Mouse (Mus musculus) kidney, postnatal 14 days (tissue): Measurements from ENCODE around the gene Pla2g16.

Experiments
- DNase-seq: peaks from one replicate; pipeline ENCODE4 v3.0.0; 2022; ENCODE audit warnings: mixed read lengths

The Pla2g16 gene

DNA sequence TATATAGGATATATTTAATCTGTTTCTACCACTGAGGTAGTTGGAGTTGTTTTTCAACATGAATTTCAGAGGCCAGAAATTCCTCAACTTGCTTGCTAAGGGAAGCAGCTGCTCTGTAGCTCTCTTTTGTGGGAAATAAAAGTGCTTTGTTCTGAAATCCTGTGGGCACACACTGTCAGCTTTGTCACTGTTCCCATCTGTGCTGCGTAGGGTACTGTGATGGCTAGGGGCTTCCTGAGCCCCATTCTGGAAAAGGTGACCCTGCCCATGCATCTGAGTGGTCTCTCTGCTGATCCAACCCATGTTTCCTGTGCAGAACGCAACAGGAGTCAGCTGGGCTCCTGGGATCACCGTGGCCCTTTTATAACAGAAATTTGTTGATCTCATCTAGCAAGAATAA, 9.6 kb downstream of the Pla2g16 start:
- DNase-seq: no peak

DNA sequence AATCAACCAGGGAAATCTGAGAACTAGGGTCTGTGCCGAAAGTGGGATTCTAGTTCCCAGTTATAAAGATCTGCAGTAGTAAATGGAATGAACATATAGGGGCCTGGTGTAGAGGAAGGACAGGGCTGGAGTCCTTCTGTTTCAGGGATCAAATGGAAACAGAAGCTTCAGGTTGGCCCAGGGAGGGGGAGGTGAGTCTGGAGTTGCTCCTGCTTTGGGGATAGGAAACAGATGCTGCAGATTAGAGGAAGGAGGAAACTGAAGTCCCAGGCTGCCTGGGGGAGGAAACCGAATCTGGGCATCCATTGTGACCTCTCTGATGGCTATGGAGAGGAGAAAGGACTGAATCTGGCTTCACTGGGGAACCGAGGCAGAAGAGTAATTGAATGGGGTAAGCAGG, 11.1 kb downstream of the Pla2g16 start:
- DNase-seq: peak; percentile 17

- DNase-seq: no peak
These were observed 12.4 kb downstream of the Pla2g16 start for GRCm38 (mm10) chr19:7569650-7570049.

DNA sequence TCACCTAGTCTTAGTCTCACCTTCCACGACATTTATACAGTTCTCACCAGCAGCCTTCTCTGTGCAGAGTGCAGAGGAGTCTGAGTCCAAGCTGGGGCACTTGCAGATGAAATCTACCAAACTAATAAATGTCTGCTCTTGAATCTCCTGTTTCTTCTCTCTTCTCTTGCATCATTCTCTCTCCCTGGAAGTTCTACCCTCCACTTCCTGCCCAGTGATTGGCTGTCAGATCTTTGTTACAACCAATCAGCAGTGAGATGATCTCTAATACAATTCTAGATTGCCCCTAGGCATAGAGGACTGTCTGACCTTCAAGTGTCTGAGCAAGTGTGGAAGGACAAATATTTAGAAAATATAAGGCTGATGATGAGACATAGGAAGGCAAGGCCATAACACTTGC, 18.9 kb downstream of the Pla2g16 start:
- DNase-seq: no peak

DNA sequence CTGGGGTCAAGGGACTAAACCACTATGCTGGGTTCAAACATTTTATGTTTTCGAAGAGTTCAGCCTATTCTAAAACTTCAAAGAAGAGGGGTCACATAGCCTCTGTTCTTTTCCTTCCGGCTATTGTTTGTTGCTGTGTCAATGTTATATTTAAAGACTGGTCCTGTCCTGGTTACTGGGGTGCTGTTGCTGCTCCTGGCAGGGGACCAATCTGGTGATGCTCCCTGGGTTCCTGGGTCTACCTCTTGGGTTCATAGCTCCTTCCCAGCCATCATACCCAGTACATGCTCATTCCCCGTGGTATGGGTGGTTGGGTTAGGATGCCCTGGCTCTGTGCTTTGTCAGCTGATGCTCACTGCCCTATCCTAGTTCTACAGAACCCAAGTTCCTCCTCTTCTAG, 20.5 kb downstream of the Pla2g16 start:
- no peak for DNase-seq

- no peak for DNase-seq
These were observed 23.8 kb downstream of the Pla2g16 start for GRCm38 (mm10) chr19:7581042-7581441.

- peak; percentile 29 for DNase-seq
These were observed 25.8 kb downstream of the Pla2g16 start for GRCm38 (mm10) chr19:7583101-7583500.

GRCm38 (mm10) chr19:7583599-7583998, 26.3 kb downstream of the Pla2g16 start:
- no peak for DNase-seq

- DNase-seq: no peak
These were observed 28.0 kb downstream of the Pla2g16 start for GRCm38 (mm10) chr19:7585279-7585678.

GRCm38 (mm10) chr19:7585764-7586163, 28.5 kb downstream of the Pla2g16 start:
- DNase-seq: no peak

DNA sequence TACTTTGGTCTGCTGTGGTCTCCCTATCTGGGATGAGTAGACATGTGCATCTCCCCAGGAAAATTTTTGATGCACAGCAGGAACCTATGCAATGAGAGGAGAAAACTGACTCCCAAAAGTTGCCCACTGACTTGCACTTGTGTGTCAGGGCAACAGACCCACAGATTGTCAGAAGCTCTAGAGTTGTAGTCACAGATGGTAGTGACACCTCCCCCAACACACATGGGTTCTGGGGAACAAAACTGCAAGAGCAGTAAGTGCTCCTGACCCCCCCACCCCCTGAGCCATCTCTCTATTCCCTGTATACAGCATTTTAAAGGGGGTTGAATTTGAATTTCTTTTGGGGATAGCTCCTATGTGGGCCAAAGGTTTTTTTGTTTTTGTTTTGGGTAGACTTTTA, 33.5 kb downstream of the Pla2g16 start:
- no peak for DNase-seq

GRCm38 (mm10) chr19:7592018-7592417, 34.8 kb downstream of the Pla2g16 start:
- DNase-seq: peak; percentile 51

DNA sequence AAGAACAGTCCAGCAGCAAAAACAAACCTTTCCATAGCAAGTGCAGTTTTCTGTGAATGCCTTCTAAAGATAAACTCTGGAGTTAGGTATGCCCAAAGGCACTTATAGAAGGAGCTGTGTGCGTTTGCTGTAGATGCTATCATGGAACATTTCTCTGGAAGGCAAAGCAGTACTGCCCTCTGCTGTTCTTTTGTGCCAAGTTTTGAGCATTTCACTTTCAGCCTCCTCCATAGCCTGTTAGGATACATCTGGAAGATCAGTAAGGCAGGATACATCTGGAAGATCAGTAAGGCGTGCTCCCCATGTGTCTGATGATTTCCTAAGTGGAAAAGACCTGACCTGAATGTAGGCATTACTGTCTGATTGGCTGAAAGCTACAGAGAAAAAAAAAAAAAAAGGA, 38.3 kb downstream of the Pla2g16 start:
- DNase-seq: peak; percentile 60

DNA sequence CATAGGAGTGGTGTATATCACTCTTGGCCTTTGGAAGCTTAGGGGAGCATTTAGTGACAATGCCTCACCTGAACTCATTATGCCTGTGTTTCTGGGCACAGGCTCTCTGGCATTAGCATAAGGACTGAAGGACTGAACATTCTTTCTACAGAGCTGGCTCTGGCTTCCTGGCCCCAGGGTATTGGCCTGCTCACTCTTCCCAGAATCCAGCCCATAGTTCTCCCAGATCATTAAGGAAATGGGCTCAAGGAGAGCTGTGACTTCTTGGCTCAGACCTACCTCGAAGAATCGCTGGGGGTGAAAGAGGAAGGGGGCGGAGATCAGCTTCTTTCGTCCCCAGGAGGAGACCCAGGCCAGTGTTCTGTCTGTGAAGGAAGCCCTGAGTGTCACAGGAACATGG, 41.2 kb downstream of the Pla2g16 start:
- DNase-seq: peak; percentile 38

DNA sequence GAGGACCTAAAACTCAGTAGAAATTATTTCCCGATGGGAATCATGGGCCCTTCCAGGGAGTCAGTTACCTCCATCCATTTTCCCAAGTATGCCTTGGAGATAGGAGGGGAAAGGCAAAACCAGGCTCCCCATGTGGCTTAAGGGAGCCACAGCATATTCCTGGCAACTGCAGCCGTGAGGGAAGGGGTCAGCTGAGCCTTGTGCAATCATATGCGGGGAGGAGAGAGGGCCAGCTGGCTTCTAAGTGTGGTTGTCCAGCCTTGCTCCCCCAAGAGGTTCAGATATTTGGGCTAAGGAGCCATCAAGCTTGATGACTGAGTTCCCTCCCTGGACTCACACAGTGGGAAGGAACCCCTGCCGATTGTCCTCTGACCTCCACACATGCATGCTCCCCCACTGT, 44.3 kb downstream of the Pla2g16 start:
- DNase-seq: no peak

- no peak for DNase-seq
These were observed 46.8 kb downstream of the Pla2g16 start for GRCm38 (mm10) chr19:7604107-7604506.

DNA sequence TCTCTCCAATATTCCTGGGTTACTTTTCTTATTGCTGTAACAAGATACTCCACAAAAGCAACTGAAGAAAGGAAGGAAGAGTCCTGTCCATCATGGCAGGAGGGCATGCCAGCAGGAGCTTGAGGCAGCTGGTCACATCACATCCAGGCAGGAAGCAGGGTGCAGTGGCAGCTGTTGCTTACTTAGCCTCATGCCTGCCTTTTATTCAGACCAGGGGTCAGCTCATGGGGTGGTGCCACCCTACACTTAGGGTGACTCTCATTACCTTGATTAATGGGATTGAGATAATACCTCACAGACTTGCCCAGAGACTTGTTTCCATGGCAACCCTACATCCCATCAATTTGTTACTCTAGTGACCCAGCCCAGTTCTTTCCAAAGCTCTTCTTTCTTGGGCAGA, 47.8 kb downstream of the Pla2g16 start:
- DNase-seq: no peak

- DNase-seq: peak; percentile 91
These were observed 48.9 kb downstream of the Pla2g16 start for GRCm38 (mm10) chr19:7605930-7606783.

- peak; percentile 30 for DNase-seq
These were observed 49.8 kb downstream of the Pla2g16 start, which contains the start of gene Lgals12 for GRCm38 (mm10) chr19:7606801-7607689. Lgals12 (minus strand) TSS chr19:7607193.

GRCm38 (mm10) chr19:7607690-7608201, 50.5 kb downstream of the Pla2g16 start:
- no peak for DNase-seq

DNA sequence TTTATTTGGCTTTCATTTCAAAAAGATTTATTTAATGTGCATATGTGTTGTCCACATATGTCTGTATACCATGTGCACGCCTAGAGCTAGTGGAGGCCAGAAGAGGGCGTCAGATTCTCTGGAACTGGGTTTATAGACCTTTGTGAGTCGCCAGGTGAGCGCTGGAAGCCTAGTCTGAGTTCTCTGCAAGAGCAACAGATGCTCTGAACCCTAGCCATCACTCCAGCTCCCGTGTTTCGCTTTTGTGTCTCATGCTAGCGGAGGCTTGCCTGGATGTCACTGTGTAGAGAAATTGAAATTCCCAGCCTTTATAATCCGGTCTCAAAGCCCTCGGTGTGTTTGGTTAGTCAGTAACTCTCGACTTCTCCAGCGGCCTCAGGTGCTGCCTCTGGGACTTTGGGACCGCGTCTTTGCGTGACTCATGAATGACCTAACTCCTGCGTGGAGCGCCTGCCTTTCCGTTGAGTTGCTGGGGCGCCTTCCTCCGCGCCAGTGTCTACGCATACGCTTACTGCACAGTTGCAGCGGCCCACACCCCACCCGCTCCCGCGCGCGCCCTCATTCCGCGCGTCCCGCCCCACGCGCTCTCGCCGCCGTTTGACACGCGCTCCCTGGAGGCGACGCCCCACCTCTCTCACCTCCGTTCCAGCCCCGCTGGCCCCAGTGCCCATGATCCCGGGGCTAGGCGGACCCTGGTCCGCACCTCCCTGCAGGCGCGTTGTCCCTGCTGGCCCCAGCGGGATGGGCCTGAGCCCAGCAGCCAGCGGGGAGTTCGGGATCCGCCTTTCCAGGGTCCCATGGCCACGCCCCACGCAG, 54.9 kb downstream of the Pla2g16 start, which contains the start of gene Hrasls5:
TSS of gene Hrasls5 (plus strand) at position 600 of the 816 bp plus-strand sequence.
- peak; percentile 31 for DNase-seq

DNA sequence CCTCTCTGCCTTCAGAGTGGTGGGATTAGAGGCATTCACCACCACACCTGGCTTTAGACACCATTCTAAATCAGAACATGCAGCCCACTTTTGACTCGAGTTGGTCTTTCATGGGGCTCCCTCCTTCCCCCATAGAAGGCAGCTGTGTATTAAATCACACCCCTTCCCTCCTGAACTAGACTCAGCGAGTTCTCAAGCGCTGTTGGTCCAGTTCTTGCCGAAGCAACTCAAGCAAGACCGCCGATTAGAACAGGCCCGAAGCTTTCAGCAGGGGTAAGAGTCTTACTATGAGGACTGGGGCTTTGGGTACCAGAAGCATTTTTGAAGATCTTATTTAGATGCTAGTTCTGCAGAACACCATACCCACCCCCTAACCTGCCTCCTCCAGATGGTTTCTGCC, 55.9 kb downstream of the Pla2g16 start:
- no peak for DNase-seq
